Mouse (Mus musculus) ES-E14 (cell line): ENCODE measurements around the gene Gm3149.
"Not testable (repeated sequence)": the region's sequence is repeated elsewhere in the genome, so short reads cannot be mapped to it uniquely, and the experiment has no call there.

Experiments
- CHD2 ChIP-seq: IDR thresholded peaks from 2 replicates; pipeline ENCODE4 v1.6.1; 2014; ENCODE audit warnings: mild to moderate bottlenecking, low read depth, low read length, inconsistent platforms
- MAFK ChIP-seq: IDR thresholded peaks from 2 replicates; pipeline ENCODE4 v1.6.1; 2014; ENCODE audit warnings: mild to moderate bottlenecking, low read depth, low read length, inconsistent platforms; ENCODE audit not compliant: insufficient read depth

DNA sequence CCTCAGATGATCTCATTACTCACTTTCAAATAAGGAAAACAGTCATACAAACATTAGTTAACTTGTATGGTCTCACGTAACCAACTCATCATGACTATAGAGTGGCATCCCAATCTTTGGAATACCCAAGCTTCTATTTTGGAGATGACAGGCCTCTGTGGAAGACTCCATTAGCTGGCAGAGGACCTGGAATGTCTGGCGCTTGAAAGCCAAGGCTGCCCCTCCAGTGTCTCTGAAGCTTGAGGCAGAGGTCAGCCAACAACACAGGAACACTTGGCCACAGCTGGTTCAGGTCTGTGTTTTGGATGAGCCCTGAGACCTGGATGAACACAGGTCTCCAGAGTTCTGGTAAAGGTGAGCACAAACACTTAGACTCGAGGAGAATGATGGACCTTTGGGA, 52.6 kb downstream of the Gm3149 start:
- not testable (repeated sequence) for TF ChIP-seq CHD2, MAFK
